Mouse (Mus musculus) ES-E14 (cell line): ENCODE measurements around the gene Ada.

Source experiments
- HCFC1 ChIP-seq: IDR thresholded peaks from 2 replicates; pipeline ENCODE4 v1.6.1; 2012; ENCODE audit warnings: low read length, inconsistent platforms, borderline replicate concordance; ENCODE audit not compliant: insufficient read depth
- ZNF384 ChIP-seq: IDR thresholded peaks from 2 replicates; pipeline ENCODE4 v1.6.1; 2012; ENCODE audit warnings: low read depth, low read length, inconsistent platforms

DNA sequence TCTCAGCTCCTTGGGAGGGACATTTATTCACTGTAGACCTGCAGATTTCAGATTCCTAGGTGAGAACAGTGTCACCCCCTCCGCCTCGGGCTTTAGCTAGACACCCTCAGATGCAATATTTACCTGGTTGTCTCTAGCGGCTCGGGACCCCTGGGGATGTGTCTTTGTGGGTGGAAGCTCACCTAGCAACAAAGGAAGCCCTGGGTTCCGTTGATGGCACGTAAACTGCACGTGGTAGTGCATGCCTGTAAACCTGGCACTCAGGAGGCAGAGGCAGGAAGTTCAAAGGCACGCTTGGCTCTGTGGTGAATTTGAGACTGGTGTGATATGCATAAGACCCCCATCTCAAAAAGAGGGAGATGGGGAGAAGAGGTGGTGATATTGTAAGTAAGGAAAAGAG, 20.7 kb upstream of the Ada start:
- TF ChIP-seq ZNF384 (no peak), HCFC1 (no peak)
